Mouse (Mus musculus): Measurements from ENCODE around the gene Nhlh1. TPM values are rescaled to one million over a fixed set of nuclear protein-coding genes. Genes with fewer than 3 reads are reported as not detected.

Nhlh1 gene
- polyA plus RNA-seq (2015; fragmentation: Nextera tagmentation; extraction: Ambion mirVana): 10.4 and 10.8 TPM in 2 replicates

DNA sequence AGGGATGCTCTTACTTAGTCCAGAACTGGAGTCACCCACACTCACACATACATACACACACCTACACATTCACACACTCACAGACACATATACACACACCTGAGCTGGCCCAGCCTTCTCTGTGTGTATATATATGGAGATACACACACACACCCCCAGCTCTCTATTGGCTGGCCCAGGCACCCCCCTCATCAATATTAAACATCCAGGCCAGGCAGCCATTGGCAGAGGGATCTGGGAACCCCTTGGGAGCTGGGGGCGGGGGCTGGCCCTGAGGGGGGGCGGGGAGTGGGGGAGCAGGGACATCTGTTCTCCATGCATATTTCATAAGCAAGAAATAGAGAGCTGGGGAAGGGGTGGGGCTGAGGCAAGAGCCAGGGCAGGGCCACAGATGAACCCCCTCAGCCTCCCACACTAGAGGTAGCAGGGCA is at the start of gene Nhlh1:
TSS of gene Nhlh1 (minus strand) at position 83 of the 431 bp plus-strand sequence.
- no peaks in the 10 kb centered on the region for H3K36me3 ChIP-seq
- H3K9ac ChIP-seq: peak within 1 kb of the TSS; percentile 78
- peak within 1 kb of the TSS; percentile 50 for H3K4me3 ChIP-seq
- H3K4me2 ChIP-seq: peak within 1 kb of the TSS; percentile 86
- peak; percentile 67 for ATAC-seq (ENCODE audit: low read depth)
- no peaks in the 10 kb centered on the region for H3K27me3 ChIP-seq
- 27% methylated on average over 2 of the region's 2 CpGs for WGBS
- H3K27ac ChIP-seq (replicated peaks): peak within 1 kb of the TSS; percentile 89
- no peaks in the 10 kb centered on the region for H3K9me3 ChIP-seq
- H3K4me1 ChIP-seq (replicated peaks): peaks cover 93% of the 10 kb centered on the region

DNA sequence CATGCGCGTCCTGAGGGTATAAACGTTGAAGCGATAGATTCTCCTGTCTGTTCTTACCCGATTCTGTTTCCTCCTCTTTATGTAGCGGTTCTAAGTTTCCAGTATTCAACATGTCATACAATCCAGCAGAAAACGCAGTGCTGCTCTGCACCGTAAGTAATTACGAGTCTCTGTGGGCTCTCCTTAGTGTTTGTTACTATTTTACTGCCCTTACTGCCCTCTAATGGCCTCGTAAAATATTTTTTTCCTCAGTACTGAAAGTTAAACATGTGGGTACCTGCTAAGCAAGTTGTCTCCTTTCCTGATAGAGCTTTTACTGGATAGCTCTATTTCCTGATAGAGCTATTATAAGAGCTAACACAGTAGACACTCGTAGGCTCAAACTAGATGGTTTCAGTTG is 47.7 kb upstream of the Nhlh1 start:
- WGBS: 68% methylated on average over 11 of the region's 11 CpGs
- no peak overlapping the region for H3K4me2 ChIP-seq
- peaks cover 96% of the 10 kb centered on the region for H3K36me3 ChIP-seq
- no peaks in the 10 kb centered on the region for H3K9me3 ChIP-seq
- H3K4me3 ChIP-seq: no peak overlapping the region
- no peaks in the 10 kb centered on the region for H3K27me3 ChIP-seq
- no peak overlapping the region for H3K9ac ChIP-seq
- ATAC-seq (ENCODE audit: low read depth): no peak
- no peaks in the 10 kb centered on the region for H3K4me1 ChIP-seq (replicated peaks)
- no peak overlapping the region for H3K27ac ChIP-seq (replicated peaks)

DNA sequence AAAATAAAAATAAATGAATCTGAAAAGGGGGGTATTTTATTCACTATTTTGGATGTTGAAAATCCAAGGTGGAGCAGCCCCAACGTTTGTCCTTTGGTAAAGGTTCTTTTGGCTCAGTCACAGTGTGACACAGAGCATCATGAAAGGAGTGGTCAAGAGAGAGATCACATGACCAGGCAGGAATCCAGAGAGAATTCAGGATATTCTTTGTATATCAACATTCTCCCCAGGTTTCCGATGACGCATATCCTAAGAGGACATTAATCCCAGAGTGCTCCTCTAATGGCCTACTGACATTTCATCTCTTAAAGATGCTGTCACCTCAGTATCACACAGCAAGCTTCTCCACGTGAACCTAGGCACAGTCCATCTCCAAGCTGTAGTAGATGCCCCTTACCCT is 46.2 kb upstream of the Nhlh1 start:
- ATAC-seq (ENCODE audit: low read depth): no peak
- Histone ChIP-seq H3K27me3 (no peaks in the 10 kb centered on the region), H3K4me3 (no peak overlapping the region), H3K27ac (replicated peaks) (no peak overlapping the region), H3K9me3 (no peaks in the 10 kb centered on the region), H3K9ac (no peak overlapping the region), H3K4me2 (no peak overlapping the region), H3K36me3 (peaks cover 92% of the 10 kb centered on the region), H3K4me1 (replicated peaks) (no peaks in the 10 kb centered on the region)
- WGBS: 86% methylated on average over 4 of the region's 4 CpGs

DNA sequence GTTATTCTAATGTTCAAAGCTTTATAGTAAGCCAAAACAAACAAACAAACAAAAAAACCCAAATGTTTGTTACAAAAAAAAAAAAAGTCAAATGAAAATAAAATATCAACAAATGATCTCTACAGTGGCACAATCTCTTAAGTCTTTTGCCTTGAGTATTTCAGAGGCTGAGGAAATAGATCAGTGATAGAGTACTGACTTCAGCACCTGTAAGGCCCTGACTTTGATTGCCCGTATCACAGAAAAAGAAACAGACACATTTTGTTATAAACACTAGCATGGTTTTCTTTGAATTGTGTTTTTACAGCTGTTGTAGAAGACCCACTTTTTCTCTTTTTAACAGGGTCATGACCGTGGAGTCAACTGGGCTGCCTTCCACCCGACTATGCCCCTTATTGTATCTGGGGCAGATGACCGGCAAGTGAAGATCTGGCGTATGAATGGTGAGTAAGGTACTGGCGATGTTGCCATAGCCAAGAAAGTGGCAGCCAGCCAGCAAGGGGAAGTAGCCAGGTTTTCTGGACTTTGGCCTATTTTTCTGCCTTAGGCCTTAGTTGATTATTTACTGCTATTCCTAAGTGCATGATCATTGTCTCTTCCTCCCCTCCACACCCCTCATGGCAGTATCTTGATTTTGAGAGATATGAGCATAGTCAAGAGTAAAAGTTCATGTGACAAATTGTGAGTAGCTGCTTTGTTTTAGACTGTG is 42.1 kb upstream of the Nhlh1 start:
- 81% methylated on average over 6 of the region's 6 CpGs for WGBS
- ATAC-seq (ENCODE audit: low read depth): no peak

DNA sequence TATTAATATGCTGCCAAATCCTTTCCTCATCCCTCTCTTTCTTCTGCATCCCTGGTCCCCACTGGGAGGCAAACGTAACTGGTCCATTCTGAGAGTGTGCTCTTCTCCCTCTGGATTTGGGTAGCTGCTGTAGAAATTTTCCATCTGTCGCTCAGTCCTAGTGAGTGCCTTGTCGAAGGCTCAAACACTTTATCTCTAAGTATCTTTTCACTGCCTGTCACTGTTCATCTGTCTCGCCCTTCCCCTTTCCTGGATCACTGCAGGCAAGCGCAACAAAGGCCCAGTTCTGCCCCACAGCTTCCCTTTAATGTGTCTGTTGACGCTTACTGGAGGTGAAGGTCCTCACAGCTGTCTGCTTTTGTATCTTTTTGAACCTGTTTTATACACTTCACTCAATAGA is 37.8 kb upstream of the Nhlh1 start:
- WGBS: 43% methylated on average over 6 of the region's 6 CpGs
- ATAC-seq (ENCODE audit: low read depth): no peak

More for the DNA sequence above, 42.1 kb upstream of the Nhlh1 start:
- Histone ChIP-seq H3K9ac (no peak overlapping the region), H3K4me3 (no peak overlapping the region), H3K27ac (replicated peaks) (no peak overlapping the region), H3K36me3 (peaks cover 84% of the 10 kb centered on the region), H3K27me3 (no peaks in the 10 kb centered on the region), H3K4me1 (replicated peaks) (0 out of 2 replicates have a peak, but pooled peaks cover 2% of the 10 kb centered on the region), H3K9me3 (no peaks in the 10 kb centered on the region), H3K4me2 (no peak overlapping the region)

DNA sequence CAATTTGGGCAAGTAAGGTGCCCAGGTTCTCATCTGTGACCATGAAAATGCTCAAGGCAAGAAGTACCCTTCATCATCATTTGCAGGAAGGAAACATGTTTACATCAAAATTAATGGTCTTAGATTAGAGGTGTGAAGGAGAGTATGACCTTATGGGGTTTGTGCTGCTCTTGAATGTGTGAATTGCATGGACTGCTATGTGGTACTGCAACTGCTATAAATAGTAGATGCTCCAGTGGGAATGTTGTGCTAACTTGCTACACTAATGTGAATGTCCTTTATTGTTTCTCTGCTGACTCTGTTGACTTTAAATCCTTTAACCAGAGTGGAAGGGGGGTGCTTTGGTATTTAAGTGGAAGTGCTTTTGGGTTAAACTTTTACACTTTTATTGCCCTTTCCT is 36.9 kb upstream of the Nhlh1 start:
- Histone ChIP-seq H3K27ac (replicated peaks) (no peak overlapping the region), H3K4me3 (no peak overlapping the region), H3K27me3 (no peaks in the 10 kb centered on the region), H3K9me3 (no peaks in the 10 kb centered on the region), H3K36me3 (peaks cover 83% of the 10 kb centered on the region), H3K4me2 (no peak overlapping the region), H3K4me1 (replicated peaks) (0 out of 2 replicates have a peak, but pooled peaks cover 2% of the 10 kb centered on the region), H3K9ac (no peak overlapping the region)
- no peak for ATAC-seq (ENCODE audit: low read depth)

More for the DNA sequence above, 37.8 kb upstream of the Nhlh1 start:
- H3K4me2 ChIP-seq: no peak overlapping the region
- H3K27me3 ChIP-seq: no peaks in the 10 kb centered on the region
- H3K9ac ChIP-seq: no peak overlapping the region
- peaks cover 81% of the 10 kb centered on the region for H3K36me3 ChIP-seq
- no peak overlapping the region for H3K27ac ChIP-seq (replicated peaks)
- H3K4me3 ChIP-seq: no peak overlapping the region
- H3K9me3 ChIP-seq: no peaks in the 10 kb centered on the region
- H3K4me1 ChIP-seq (replicated peaks): 0 out of 2 replicates have a peak, but pooled peaks cover 2% of the 10 kb centered on the region

DNA sequence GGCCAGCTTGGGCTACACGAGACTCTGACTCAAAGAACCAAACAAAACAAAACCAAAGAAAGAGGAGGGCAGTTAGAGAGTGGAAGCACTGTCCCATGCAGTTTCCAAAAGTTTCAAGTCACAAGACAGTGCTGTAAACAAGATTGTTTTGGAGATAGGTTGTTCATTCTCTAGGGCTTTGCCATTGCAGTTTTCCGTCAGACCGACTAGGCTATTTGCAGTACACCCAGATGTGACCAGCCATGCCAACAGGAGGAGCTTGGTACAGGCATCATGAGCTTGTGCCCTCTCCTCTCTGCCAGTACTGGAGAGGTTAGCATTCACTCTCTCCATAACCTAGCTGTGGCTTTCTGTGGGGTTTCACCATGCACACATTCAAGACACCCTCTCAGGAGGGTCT is 36.1 kb upstream of the Nhlh1 start:
- no peak for ATAC-seq (ENCODE audit: low read depth)
- WGBS: 69% methylated on average over 3 of the region's 3 CpGs
- 0 out of 2 replicates have a peak, but pooled peaks cover 2% of the 10 kb centered on the region for H3K4me1 ChIP-seq (replicated peaks)
- peaks cover 86% of the 10 kb centered on the region for H3K36me3 ChIP-seq
- no peak overlapping the region for H3K27ac ChIP-seq (replicated peaks)
- no peaks in the 10 kb centered on the region for H3K27me3 ChIP-seq
- no peak overlapping the region for H3K4me3 ChIP-seq
- no peak overlapping the region for H3K4me2 ChIP-seq
- H3K9me3 ChIP-seq: no peaks in the 10 kb centered on the region
- no peak overlapping the region for H3K9ac ChIP-seq

DNA sequence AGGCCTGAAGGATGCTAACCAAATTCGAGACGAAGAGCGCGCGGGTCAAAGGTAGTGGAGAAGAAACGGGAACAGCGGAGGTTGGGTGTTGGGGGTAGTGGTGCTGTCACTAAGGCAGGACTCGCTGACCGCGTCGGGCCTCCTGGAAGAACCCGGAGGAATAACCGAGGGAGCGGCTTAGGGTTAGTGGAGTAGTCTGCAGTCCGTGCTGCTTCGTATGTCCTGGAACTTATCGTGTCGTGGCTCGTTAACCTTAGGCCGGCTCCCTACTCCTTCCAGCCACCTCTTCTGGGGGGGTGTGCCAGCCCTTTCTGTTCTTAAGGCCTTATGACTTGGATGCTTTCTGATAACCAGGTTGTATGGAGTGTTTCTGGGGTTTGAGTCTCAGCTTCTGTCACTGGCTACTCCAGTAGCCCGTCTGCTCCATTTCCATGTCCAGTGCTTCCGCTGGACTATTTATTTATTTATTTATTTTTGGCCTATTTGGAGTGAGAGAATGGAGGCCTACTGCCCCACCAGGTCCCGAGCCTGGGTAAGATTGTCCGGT is 25.6 kb upstream of the Nhlh1 start:
- peaks cover 33% of the 10 kb centered on the region for H3K4me1 ChIP-seq (replicated peaks)
- H3K4me3 ChIP-seq: peak overlapping the region; percentile 90
- peak; percentile 82 for ATAC-seq (ENCODE audit: low read depth)
- H3K27me3 ChIP-seq: no peaks in the 10 kb centered on the region
- H3K36me3 ChIP-seq: peaks cover 23% of the 10 kb centered on the region
- no peaks in the 10 kb centered on the region for H3K9me3 ChIP-seq
- WGBS: 3% methylated on average over 24 of the region's 24 CpGs
- peak overlapping the region; percentile 90 for H3K4me2 ChIP-seq
- peak overlapping the region; percentile 93 for H3K9ac ChIP-seq
- peak overlapping the region; percentile 87 for H3K27ac ChIP-seq (replicated peaks)

DNA sequence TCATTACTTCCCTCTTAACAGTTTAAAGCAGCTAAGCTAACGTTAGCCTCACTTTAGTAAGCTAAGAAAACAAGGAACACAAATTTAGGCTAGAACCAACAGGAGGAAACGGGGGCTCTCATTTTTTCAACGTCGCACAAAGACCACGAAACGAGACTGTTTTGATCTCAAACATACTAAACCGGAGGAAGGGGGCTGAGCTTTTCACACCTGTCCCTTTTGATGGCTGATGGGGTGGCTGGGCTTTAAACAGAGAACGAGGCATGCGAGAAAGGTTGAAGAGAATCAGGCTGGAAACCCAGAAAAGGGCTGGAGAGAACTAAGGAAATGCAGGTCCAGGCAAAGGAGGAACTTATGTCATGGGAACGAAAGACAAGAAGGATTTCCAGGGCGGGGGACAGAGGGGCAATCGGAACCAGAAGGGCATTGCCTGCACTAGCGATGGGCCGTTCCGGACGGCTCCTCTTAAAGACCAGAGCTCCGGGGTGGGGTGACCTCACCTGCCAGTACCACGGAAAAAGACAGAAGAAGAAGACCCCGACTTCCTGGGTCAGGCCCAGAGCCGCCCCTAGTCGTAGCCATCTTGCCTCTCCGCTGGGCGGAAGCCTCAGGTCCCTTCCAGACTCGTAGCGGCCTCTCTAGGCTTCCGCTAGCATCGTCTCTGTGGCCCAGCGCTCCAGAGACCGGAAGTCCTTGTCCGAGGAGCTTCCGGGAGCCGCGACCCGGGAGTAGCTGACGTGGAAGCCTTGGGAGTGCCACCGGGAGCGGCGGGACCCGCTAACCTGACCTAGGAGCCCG is 24.9 kb upstream of the Nhlh1 start, which contains the start of the genes Copa and Ncstn:
TSS of gene Copa (plus strand) at position 429 of the 798 bp plus-strand sequence.
TSS of gene Ncstn (minus strand) at position 695 of the 798 bp plus-strand sequence.
- peak; percentile 98 for ATAC-seq (ENCODE audit: low read depth)
- Histone ChIP-seq H3K27ac (replicated peaks) (peak within 1 kb of the TSS; percentile 87), H3K27me3 (no peaks in the 10 kb centered on the region), H3K4me2 (peak within 1 kb of the TSS; percentile 90), H3K4me3 (peak within 1 kb of the TSS; percentile 90), H3K36me3 (peaks cover 28% of the 10 kb centered on the region), H3K9me3 (no peaks in the 10 kb centered on the region), H3K9ac (peak within 1 kb of the TSS; percentile 93), H3K4me1 (replicated peaks) (peaks cover 33% of the 10 kb centered on the region)
- WGBS: under 1% methylated on average over 40 of the region's 40 CpGs

DNA sequence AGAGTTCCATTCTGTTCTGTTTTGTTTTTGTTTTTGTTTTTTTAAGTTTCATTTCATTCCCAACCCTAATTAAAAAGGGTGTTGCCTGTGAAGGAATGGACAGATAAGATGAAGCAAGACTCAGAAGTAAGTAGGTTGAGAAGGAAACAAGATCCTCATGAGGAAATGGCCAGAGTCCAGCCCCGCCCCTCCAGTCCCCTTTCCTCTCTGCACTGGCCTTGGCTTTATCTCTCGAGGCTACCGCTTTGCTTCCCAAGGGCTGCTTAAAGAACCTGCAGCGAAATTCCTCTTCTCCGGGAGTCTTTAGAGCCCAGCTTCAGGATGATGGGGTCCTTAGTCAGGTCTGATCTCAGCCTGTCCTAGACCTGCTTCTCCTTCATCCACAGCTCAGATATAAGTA is 20.6 kb upstream of the Nhlh1 start:
- H3K9ac ChIP-seq: no peak overlapping the region
- peaks cover 69% of the 10 kb centered on the region for H3K36me3 ChIP-seq
- ATAC-seq (ENCODE audit: low read depth): no peak
- no peaks in the 10 kb centered on the region for H3K9me3 ChIP-seq
- 78% methylated on average over 5 of the region's 5 CpGs for WGBS
- no peak overlapping the region for H3K4me2 ChIP-seq
- peaks cover 9% of the 10 kb centered on the region for H3K4me1 ChIP-seq (replicated peaks)
- H3K27me3 ChIP-seq: no peaks in the 10 kb centered on the region
- no peak overlapping the region for H3K4me3 ChIP-seq
- no peak overlapping the region for H3K27ac ChIP-seq (replicated peaks)

DNA sequence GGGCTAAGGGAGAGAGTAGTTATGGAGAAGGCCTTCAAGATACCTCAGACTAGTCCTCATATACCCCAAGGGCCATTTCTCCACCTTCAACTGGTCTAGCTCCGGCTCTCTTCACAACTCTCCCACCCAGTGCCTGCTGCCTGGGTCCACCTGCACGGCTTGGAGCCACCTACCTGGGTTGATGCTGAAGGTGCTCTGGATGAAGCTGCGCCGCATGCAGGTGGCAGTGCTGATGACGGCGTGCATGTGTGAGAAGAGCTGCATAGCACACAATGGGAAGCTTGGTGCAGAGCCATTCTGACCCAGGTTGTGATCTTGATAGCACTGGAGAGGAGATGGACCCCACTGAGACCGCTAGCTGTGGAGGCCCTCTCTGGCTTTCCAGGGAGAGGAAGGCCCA is 15.2 kb upstream of the Nhlh1 start:
- H3K27me3 ChIP-seq: no peaks in the 10 kb centered on the region
- no peak overlapping the region for H3K4me2 ChIP-seq
- H3K36me3 ChIP-seq: peaks cover 96% of the 10 kb centered on the region
- ATAC-seq (ENCODE audit: low read depth): no peak
- WGBS: 94% methylated on average over 7 of the region's 7 CpGs
- no peaks in the 10 kb centered on the region for H3K9me3 ChIP-seq
- H3K4me3 ChIP-seq: no peak overlapping the region
- no peak overlapping the region for H3K9ac ChIP-seq
- H3K27ac ChIP-seq (replicated peaks): 0 out of 2 replicates have a peak overlapping the region, but pooled peaks have one; percentile 18
- no peaks in the 10 kb centered on the region for H3K4me1 ChIP-seq (replicated peaks)

DNA sequence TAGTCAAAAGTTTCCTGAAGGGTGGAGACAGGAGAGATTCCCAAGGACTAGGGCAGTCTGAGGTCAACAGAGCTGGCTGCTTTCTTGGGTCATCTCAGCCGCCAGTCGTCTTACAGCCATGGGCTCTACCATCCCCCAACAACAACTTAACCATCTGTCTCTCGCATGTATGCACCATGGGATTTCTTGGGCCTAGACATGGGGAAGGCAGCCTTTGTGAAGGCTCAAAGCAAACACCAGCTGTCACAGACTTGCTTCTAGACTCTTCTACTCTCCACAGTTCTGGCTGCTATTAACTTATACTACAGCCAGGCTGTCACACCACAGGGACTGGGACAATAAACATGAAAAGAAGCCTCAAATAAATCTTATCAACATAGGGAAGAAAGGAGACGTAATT is 14.2 kb upstream of the Nhlh1 start:
- Histone ChIP-seq H3K4me3 (no peak overlapping the region), H3K27me3 (no peaks in the 10 kb centered on the region), H3K4me2 (no peak overlapping the region), H3K4me1 (replicated peaks) (no peaks in the 10 kb centered on the region), H3K9me3 (no peaks in the 10 kb centered on the region), H3K27ac (replicated peaks) (no peak overlapping the region), H3K36me3 (peaks cover 100% of the 10 kb centered on the region), H3K9ac (no peak overlapping the region)
- 39% methylated on average over 4 of the region's 4 CpGs for WGBS
- no peak; the same call in 1 of the 2 replicates for ATAC-seq (ENCODE audit: low read depth)

Data from neural tube, embryonic 13.5 days (tissue).